Mouse (Mus musculus) neural tube, embryonic 12.5 days (tissue): ENCODE data around the gene Scgb3a1. TPM values are rescaled to one million over a fixed set of nuclear protein-coding genes. Genes with fewer than 3 reads are reported as not detected.
A peak's percentile ranks its signal among the peaks of the same experiment; 100 is the strongest.

Experiments
- ATAC-seq: fragments of 200-750 bp; cut with Nextera tagmentation; 2 replicates; pipeline ENCODE4 v1.8.0; 2017; ENCODE audit warnings: low read depth, mild to moderate bottlenecking, moderate TSS enrichment, moderate library complexity; ENCODE audit not compliant: low FRiP score
- H3K27ac ChIP-seq: fragments of 300-500 bp; sonication (generic); 2 replicates; pipeline ENCODE4 v1.5.1; 2016
- H3K27me3 ChIP-seq: fragments of 300-500 bp; sonication (generic); replicated peaks from 2 replicates; pipeline ENCODE4 v1.6.1; 2016; ENCODE audit warnings: mild to moderate bottlenecking
- H3K36me3 ChIP-seq: fragments of 300-500 bp; sonication (generic); 2 replicates; pipeline ENCODE4 v1.6.1; 2016; ENCODE audit warnings: mild to moderate bottlenecking
- H3K4me1 ChIP-seq: fragments of 300-500 bp; sonication (generic); 2 replicates; pipeline ENCODE4 v1.6.1; 2016
- H3K4me2 ChIP-seq: fragments of 300-500 bp; sonication (generic); replicated peaks from 2 replicates; pipeline ENCODE4 v1.6.1; 2016; ENCODE audit warnings: mild to moderate bottlenecking
- H3K4me3 ChIP-seq: fragments of 300-500 bp; sonication (generic); 2 replicates; pipeline ENCODE4 v1.5.1; 2016
- H3K9ac ChIP-seq: fragments of 300-500 bp; sonication (generic); 2 replicates; pipeline ENCODE4 v1.6.1; 2016; ENCODE audit warnings: mild to moderate bottlenecking
- H3K9me3 ChIP-seq: fragments of 300-500 bp; sonication (generic); 2 replicates; pipeline ENCODE4 v1.6.1; 2016; ENCODE audit warnings: mild to moderate bottlenecking
- WGBS: fragments of 180-500 bp; shearing (Covaris S2); methylation state at CpG from one replicate; pipeline ENCODE4 v1.1.7; 2016; 5-methylcytosine and 5-hydroxymethylcytosine counted together
- polyA plus RNA-seq: library from polyadenylated mRNA; unstranded; fragments of >200 nt; fragmentation: Nextera tagmentation; extraction: Ambion mirVana; gene quantifications from 2 replicates; pipeline ENCODE4 v1.2.1, GENCODE M21; 2016

Gene Scgb3a1
- polyA plus RNA-seq, 1 experiment from 2014 or later = not detected

DNA sequence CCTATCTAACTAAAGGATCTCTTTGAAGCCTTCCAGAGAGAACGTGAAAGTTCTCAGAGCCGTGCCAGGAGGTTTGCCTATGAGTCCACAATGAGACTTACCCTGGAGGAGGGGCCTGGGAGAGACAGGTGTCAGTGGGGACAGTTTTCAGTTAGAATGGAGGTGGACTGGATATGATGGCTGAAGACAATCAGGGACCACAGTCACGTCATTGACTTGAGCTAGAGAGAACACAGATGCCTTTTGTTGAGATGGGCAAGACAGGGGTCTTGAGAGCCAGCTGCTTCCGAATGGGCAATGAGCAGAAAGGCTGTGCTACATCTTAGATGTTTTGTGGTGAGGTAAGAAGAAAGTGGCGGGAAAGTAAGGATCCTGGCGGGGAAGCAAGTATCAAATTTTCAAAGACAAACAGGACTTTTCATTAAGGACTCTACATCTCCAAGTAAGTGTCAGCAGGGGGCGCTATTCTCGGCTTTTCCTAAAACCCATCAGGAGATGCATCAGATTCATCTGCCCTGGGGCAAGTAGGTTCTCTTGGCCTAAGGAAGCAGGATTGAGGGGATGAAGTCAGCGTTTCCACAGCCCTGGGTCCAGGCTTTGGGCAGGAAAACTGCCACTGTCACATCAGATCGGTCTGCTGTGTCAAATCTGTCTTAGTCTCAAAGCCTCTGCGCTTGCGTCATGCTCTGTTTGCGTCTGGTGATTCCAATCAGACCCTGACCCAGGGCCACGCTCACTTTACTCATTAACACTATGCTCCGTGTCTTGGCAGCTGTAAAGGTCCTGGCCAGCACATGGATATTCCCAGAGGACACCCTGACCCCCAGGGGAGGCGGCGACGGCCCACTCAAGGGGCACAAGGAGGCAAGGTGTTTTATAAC, 13.1 kb upstream of the Scgb3a1 start:
- no peak for ATAC-seq
- Histone ChIP-seq H3K4me1 (peaks cover 7% of the 10 kb centered on the region; the same call in 1 of the 2 replicates), H3K27me3 (no peaks in the 10 kb centered on the region), H3K9me3 (no peaks in the 10 kb centered on the region), H3K36me3 (no peaks in the 10 kb centered on the region), H3K4me2 (no peak overlapping the region), H3K4me3 (no peak overlapping the region), H3K27ac (no peak overlapping the region), H3K9ac (no peak overlapping the region)
- 63% methylated on average over 18 of the region's 18 CpGs for WGBS

DNA sequence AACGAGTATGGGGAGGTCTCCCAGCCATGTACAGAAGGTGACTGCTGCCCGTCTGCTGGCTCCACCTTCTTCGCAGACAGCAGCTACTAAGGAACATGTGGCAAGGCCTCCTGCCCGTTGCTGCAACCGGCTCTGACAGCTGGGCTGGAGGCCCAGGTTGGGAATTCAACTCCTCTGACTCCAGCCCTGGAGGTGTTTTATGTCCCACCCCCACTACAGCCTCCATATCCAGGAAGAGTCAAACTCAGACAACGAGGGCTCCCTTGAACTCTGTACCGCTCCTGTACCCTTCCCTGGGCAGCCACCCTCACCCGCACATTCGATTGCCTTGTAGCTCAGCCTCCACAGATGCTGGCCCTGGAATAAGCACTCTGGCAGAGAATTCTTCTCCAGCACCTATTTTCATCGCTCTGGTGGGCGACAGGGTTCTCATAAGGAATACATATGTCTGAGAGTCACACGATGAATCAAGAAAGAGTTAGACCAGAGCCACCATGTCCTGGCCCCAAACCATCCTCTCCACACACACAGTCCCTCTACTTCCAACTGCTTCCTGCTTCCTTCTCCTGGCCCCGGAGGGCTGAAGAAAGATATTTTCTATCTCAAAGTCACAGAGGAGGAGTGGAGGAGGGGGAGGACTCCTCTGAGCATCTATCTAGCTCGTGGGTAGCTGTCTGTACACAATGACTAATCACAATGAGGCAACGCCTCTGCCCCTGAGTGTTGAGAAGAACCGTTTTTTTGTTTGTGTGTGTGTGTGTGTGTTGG, 12.2 kb upstream of the Scgb3a1 start:
- Histone ChIP-seq H3K9ac (no peak overlapping the region), H3K4me2 (no peak overlapping the region), H3K27me3 (no peaks in the 10 kb centered on the region), H3K4me3 (no peak overlapping the region), H3K27ac (no peak overlapping the region), H3K9me3 (no peaks in the 10 kb centered on the region), H3K4me1 (peaks cover 7% of the 10 kb centered on the region; the same call in 1 of the 2 replicates), H3K36me3 (no peaks in the 10 kb centered on the region)
- WGBS = 79% methylated on average over 16 of the region's 16 CpGs
- ATAC-seq = no peak

DNA sequence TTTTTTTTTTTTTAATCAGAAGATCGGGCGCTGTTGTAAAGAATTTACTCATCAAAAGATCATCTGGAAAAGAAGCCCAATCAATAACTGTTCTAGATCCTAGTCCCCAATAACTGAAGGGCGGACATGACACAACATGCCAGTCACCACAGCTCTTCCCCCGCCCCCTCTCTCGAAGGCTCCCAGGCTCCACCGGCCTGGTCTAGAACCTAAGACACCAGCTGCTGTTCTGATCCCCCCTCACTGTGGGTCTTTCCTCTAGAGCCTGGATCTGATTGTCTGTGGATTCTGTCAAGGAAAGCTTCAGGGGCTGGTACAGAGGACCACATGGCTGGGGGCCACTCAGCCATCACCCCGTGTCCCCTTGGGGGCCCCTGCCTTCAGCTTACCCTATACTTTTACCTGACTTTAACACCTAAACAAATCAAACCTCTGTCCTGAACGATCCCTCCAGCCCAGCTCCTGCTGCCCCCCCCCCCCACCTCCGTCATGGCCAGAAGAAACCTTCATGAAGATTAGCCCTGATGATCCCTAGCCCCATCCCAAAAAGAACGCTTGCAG, 11.6 kb upstream of the Scgb3a1 start:
- H3K9ac ChIP-seq = no peak overlapping the region
- H3K27ac ChIP-seq = no peak overlapping the region
- H3K9me3 ChIP-seq = no peaks in the 10 kb centered on the region
- no peak for ATAC-seq
- H3K27me3 ChIP-seq = no peaks in the 10 kb centered on the region
- H3K4me2 ChIP-seq = no peak overlapping the region
- whole genome bisulfite sequencing = 94% methylated on average over 10 of the region's 10 CpGs
- peaks cover 7% of the 10 kb centered on the region; the same call in 1 of the 2 replicates for H3K4me1 ChIP-seq
- H3K4me3 ChIP-seq = no peak overlapping the region
- no peaks in the 10 kb centered on the region for H3K36me3 ChIP-seq

DNA sequence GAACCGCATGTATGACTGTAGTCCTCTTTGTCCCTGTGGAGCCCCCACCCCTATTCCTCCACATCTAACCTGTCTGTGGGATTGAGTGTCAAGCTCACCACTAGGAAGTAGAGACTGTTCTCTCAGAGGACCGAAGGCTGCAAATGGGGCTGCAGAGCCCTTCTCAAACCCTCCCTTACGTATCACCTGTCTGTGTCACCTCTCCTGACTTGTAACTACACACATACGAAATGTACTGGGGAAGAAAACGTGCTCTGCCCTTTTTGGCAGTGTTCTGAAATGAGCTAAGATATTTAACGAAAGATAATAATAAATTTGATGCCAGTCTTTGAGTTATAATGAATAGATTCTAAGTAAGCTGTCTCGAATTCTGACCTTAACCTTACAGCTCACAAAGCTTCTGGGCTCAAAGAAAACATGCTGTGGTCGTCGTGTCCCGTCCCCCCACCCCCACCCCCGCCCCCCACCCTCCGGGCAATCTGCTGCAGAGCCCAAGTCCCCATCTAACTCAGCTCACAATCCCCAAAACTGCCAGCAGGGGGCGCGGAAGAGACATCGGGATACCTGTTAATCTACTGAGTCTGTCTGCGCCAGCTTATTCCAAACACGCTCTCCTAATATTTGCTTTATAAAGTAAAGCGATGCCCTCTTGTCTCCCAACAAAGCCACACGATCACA, 10.9 kb upstream of the Scgb3a1 start:
- Histone ChIP-seq H3K36me3 (no peaks in the 10 kb centered on the region), H3K9ac (no peak overlapping the region), H3K27ac (no peak overlapping the region), H3K4me1 (peaks cover 7% of the 10 kb centered on the region; the same call in 1 of the 2 replicates), H3K4me3 (no peak overlapping the region; the same call in 1 of the 2 replicates), H3K9me3 (no peaks in the 10 kb centered on the region), H3K4me2 (peak overlapping the region; percentile 37), H3K27me3 (no peaks in the 10 kb centered on the region)
- WGBS = 29% methylated on average over 19 of the region's 19 CpGs
- ATAC-seq = peak; percentile 37; the same call in 1 of the 2 replicates

DNA sequence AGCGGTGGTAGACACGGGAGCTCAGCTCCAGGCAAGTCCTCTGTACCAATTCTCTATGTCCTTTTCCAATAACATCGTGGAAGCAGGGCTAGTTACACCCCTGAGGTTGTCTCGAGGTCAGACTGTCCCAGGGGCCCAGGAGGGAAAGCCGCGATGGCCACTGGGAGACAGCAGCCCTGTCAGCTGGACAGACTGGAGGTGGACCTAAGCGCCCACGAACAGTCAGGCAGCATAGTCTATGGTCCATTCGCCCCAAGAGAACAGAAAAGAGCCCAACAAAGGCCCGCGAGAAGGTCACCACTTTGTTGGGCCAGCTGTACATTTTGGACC, 10.4 kb upstream of the Scgb3a1 start:
- Histone ChIP-seq H3K36me3 (no peaks in the 10 kb centered on the region), H3K9ac (no peak overlapping the region), H3K4me3 (no peak overlapping the region; the same call in 1 of the 2 replicates), H3K4me2 (peak overlapping the region; percentile 37), H3K4me1 (peaks cover 7% of the 10 kb centered on the region; the same call in 1 of the 2 replicates), H3K9me3 (no peaks in the 10 kb centered on the region), H3K27ac (no peak overlapping the region), H3K27me3 (no peaks in the 10 kb centered on the region)
- WGBS = 44% methylated on average over 11 of the region's 11 CpGs
- ATAC-seq = peak; percentile 29; the same call in 1 of the 2 replicates

DNA sequence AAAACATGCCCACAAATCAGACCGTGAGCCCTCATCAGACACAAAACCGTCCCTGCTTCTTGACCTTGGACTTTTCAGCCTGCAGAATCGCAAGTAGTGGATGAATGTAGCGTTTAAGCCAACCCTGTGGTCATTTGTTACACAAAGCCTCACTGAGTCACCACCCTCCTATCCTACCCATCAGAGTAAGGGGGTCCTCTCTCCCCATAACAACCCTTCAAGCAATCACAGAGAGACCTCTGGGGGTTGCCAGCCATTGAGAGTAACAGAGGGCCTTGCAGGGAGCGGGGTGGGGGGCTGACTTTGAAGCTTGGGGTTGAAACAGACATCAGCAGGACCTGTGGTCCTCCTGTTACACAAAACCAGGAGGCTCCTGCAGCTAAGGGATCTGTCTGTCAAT, 8.8 kb upstream of the Scgb3a1 start:
- Histone ChIP-seq H3K27ac (no peak overlapping the region), H3K4me1 (peaks cover 7% of the 10 kb centered on the region; the same call in 1 of the 2 replicates), H3K27me3 (no peaks in the 10 kb centered on the region), H3K9ac (no peak overlapping the region), H3K36me3 (no peaks in the 10 kb centered on the region), H3K4me2 (no peak overlapping the region), H3K4me3 (no peak overlapping the region), H3K9me3 (no peaks in the 10 kb centered on the region)
- no peak for ATAC-seq
- 90% methylated on average over 5 of the region's 5 CpGs for WGBS

DNA sequence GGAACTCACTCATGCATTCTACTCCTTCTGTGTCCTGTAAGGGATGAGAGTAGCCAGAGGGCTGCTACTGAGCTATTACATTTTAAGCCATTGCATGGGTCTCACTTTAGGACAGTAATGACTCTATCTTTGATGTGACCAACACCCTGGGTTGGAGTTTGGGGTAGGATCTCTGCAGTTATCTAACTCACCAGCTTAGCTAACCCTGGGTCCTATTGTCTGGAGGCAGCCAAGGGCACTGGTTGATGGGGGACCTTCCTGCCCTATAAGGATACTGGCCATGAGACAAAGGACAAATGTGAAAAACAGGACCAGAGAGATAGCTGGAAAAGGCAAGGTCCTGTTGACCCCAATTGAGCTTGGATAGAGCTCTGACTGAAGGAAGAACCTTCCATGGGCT, 7.9 kb upstream of the Scgb3a1 start:
- Histone ChIP-seq H3K4me3 (no peak overlapping the region), H3K9ac (no peak overlapping the region), H3K4me1 (peaks cover 7% of the 10 kb centered on the region; the same call in 1 of the 2 replicates), H3K27me3 (no peaks in the 10 kb centered on the region), H3K36me3 (no peaks in the 10 kb centered on the region), H3K4me2 (no peak overlapping the region), H3K27ac (no peak overlapping the region), H3K9me3 (no peaks in the 10 kb centered on the region)
- ATAC-seq = no peak

DNA sequence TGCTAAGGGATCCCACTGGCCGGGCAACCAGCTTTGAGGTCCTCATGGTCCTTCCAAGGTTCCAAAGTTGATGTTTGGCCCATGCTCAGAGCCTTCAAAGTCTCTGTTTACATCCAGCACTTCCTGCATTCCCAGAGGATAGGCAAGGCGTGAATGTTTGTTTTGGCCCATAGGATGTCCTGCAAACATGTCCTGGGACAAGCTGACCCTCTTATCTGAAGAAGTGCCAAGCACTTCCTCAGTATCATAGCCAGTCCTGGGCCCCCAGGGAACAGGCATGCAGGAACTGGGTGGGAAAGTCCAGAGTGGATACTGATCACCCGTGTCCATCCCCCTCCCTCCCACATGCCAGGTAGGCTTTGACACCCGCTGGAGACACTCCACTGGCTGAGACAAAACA, 5.3 kb upstream of the Scgb3a1 start:
- Histone ChIP-seq H3K4me3 (no peak overlapping the region), H3K9me3 (no peaks in the 10 kb centered on the region), H3K4me1 (peaks cover 2% of the 10 kb centered on the region; the same call in 1 of the 2 replicates), H3K27me3 (no peaks in the 10 kb centered on the region), H3K9ac (no peak overlapping the region), H3K36me3 (no peaks in the 10 kb centered on the region), H3K27ac (no peak overlapping the region), H3K4me2 (no peak overlapping the region)
- ATAC-seq = no peak
- 88% methylated on average over 4 of the region's 4 CpGs for WGBS

DNA sequence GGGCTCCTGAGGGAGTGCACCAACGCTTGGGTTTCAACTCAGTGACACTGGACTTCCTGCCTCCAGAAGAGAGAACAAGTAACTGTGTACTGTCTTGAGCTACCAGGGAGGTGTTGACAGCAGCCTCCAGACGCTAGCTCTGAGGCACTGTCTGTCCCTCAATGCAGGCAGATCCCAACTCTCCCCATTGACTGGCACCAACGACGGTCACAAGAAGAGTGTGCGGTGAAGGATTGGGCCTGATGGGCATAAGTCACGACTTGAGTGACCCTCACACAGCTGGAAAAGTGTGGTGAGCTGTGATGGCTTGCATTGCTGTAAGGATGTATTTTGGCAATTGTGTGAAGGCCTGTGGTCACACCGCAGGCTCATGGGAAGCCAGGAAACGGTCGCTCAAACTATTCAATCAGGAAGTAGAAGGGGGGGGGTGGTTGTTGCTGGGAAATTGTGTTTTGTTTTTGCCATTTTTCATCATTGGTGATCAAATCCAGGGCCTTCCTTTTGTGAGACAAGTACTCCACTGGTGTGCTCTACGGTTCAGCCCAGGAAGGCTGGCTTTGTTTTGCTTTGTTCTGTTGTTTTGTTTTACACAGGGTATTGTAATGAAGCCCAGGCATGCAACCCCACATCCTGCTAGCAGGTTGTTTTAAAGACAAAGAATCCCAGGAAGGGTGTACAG, 4.5 kb upstream of the Scgb3a1 start:
- no peak overlapping the region for H3K4me3 ChIP-seq
- no peak overlapping the region for H3K4me2 ChIP-seq
- 68% methylated on average over 10 of the region's 10 CpGs for WGBS
- no peaks in the 10 kb centered on the region for H3K4me1 ChIP-seq
- H3K9ac ChIP-seq = no peak overlapping the region
- peak; percentile 21; the same call in 1 of the 2 replicates for ATAC-seq
- H3K36me3 ChIP-seq = no peaks in the 10 kb centered on the region
- H3K27ac ChIP-seq = no peak overlapping the region
- H3K9me3 ChIP-seq = no peaks in the 10 kb centered on the region
- H3K27me3 ChIP-seq = no peaks in the 10 kb centered on the region

DNA sequence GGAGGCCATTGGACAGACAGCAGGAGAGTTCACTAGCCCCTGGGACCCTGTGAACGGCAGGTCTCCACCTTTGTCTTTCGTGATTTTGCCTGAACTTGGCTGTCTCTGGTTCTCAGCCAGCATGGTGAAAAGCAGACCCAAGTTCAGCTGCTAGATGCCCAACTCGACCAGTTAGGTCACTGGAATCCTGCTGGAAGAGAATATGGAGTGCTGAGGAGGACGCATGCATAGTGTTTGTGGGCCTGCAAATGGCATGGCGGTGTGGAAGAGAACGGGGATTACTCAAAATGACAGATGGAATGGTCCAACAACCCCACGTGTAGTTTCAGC, 4.0 kb upstream of the Scgb3a1 start:
- Histone ChIP-seq H3K27me3 (no peaks in the 10 kb centered on the region), H3K9me3 (no peaks in the 10 kb centered on the region), H3K4me2 (no peak overlapping the region), H3K36me3 (no peaks in the 10 kb centered on the region), H3K4me3 (no peak overlapping the region), H3K4me1 (no peaks in the 10 kb centered on the region), H3K27ac (no peak overlapping the region), H3K9ac (no peak overlapping the region)
- no peak for ATAC-seq
- WGBS = 71% methylated on average over 7 of the region's 7 CpGs

DNA sequence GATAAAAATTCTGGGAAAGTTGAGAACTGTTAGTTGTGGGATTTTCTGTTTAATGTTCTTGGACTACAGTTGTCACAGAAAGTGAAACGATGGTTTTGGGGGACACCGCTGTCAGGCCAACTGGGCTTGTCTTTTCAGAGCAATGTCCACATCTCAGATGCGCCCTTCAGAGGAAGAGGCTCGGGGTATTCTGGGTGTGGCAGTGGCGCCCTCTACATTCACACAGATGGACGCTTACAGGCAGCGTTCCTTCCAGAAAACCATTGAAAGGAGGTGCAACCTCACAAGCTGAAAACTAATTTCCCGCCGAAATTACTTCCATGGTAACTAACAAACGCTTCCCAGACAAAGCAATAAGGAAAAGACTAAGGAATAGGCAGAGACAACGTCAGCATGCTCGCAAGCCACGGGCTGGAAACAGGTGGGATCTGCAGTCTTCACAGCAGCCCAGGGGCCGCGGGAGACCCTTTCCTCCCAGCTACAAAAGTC, 1.1 kb upstream of the Scgb3a1 start:
- Histone ChIP-seq H3K4me2 (no peak overlapping the region), H3K9ac (no peak overlapping the region), H3K9me3 (no peaks in the 10 kb centered on the region), H3K27ac (no peak overlapping the region), H3K36me3 (no peaks in the 10 kb centered on the region), H3K4me1 (no peaks in the 10 kb centered on the region), H3K27me3 (no peaks in the 10 kb centered on the region), H3K4me3 (no peak overlapping the region)
- WGBS = 59% methylated on average over 15 of the region's 15 CpGs
- ATAC-seq = no peak
